Mouse (Mus musculus) spleen, adult 18-20 months (tissue): ENCODE data around the gene Slc26a6.

ENCODE experiments used
- DNase-seq, 2 experiments: peaks; one replicate each; pipeline ENCODE4 v3.0.0; 2022; ENCODE audit warnings: mixed read lengths in 2 of 2

The Slc26a6 gene

GRCm38 (mm10) chr9:108847374-108847773 is 5.7 kb upstream of the Slc26a6 start:
- no peak for DNase-seq

- no peak for DNase-seq
Observed at GRCm38 (mm10) chr9:108848419-108848818, 4.7 kb upstream of the Slc26a6 start.

DNA sequence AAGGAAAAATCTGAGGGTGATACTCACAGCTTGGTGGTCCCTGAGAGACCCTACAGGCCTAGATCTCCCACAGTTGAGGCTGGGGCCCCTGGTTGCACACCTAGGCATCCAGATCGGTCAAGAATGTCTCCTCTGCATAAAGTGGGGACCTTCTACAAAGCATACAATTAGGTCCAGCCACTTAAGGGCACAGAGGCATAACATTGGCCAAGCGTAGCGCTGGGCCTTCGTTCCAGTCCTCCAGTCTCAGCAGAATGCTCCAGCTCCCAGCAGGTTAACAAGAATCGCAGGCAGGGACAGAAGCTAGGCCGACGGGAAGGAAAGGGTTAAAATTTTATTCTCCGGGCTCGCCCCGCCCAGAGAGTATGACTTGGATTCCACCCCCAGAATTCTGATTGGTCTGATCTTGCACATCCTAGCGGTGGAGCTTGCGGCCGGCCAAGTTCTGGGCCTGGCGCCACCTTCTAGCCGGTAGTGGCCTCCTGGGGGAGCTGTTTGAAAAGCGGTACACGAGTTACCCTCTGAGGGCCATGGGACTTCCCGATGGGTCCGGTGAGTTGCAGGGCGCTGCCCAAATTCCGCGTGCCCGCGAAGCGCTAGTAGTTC is 655 bp downstream of the Slc26a6 start:
- DNase-seq, result peak; percentile 84 to 86

DNA sequence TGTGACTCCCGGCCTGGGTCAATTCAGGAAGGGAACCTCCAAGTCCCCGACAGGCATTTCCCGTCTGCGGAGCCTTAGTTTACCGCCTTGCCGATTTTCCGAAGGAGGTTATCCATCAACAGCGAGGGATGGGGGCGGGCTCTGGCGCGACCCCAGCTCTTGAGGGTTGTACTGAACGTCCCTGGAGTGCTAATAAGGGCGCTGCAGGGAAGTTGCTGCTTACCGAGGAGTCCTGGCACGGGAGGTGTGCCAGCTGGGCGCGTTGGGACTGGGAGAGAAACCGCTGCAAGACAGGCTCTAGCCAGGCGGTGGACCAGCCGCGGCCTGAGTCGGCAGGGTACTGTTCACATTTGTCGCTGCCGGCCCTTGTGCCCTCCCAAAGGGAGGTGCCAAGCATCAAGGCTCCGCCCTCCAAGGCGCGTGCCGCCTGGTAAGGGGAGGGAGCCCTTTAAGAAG is 1.2 kb downstream of the Slc26a6 start:
- DNase-seq, result peak; percentile 75 to 83

DNA sequence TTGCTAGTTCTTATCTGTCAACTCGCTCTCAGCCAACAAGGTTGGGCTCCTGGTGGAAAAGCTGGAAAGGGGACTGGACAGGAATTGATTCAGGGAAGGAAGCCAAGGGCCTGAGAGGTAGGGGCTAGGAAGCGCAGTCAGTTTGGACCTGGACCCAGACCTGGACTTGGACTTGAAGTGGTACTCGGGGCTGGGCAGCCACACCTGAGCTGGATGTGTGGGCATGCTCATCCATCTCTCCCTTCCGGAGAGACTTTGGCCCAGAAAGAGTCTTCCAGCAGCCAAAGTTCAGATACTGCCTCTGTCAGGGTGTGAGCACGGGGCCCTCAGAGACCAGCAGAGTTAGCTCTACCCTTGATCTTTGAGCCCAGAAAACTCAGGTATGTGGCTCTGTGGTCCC is 2.3 kb downstream of the Slc26a6 start:
- no peak for DNase-seq

- DNase-seq, result no peak
Observed at GRCm38 (mm10) chr9:108858792-108859527, 5.9 kb downstream of the Slc26a6 start.

DNA sequence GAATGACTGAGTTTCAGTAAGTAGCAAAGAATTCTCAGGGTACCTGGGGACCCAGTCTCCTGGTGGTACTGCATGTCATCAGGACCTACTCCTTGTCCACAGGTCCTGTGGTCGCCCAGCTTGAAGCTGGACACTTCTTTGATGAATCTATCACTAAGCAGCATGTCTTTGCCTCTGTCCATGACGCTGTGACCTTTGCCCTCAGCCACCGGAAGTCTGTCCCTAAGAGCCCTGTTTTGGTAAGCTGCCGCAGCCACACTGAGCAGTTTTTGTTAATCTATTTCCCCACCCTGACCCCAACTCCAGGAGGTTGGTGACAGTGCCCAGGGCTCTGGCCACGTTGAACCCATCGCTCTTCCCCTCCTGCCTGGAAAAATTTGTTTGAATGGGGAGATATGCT is 59.2 kb downstream of the Slc26a6 start:
- DNase-seq, result no peak

GRCm38 (mm10) chr9:108913161-108913560 is 60.1 kb downstream of the Slc26a6 start:
- DNase-seq, result no peak

DNA sequence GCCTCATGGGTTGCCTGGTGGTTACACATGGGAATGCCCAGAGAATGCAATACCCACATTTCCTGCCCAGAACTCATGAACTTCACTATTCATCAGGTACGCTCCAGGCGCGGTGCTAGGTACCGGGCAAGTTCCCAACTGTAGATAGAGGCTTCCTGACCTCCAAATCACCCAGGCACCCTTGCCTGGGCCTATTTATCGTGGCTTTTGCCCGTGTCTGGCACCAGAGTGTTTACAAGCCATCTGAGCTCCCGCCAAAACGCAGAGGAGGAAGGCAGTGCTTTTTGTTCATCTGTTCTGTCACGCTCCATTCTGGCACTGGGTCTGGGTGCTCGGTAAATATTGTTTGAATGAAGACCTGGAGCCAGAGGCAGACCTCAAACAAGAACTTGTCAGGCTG is 60.5 kb downstream of the Slc26a6 start:
- DNase-seq, result no peak

- no peak for DNase-seq
Observed at GRCm38 (mm10) chr9:108914491-108914890, 61.4 kb downstream of the Slc26a6 start, which contains the start of gene Tmem89. Tmem89 (plus strand) TSS chr9:108914619.

DNA sequence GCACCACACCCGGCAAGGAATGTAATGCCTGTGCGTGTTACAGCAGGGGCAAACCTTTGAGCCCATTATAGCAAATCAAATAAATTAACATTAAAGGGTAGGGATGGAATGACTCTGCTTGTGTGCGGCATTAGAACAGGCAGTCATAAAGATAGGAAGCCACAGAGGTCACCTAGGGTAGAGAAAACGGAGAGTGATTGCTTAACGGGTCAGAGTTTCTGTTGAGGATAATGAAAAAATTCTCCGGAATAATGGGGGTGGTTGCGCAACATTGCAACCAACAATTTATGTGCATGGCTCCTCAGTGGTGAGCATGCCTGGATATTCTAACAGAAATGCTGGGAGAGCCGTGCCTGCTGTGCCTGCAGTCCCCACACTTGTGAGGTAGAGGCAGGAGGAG is 72.8 kb downstream of the Slc26a6 start:
- no peak for DNase-seq

DNA sequence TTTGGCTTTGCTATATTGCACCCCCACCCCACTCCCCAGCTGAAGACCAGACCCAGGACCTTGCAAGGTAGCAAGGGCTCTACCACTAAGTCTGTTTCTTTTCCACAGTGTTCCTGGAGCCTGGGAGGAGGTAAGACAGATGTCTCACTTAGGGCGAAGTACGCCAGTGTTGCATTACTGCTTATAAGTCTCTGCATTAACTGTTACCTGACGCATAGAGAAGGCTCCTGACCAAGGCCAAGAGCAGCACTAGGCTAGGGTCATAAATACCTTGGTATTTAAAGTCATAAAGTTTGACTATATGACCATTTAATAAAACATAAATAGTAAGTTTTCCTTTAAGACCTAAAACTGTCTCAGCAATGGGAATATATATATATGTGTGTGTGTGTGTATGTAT is 75.3 kb downstream of the Slc26a6 start:
- no peak for DNase-seq

DNA sequence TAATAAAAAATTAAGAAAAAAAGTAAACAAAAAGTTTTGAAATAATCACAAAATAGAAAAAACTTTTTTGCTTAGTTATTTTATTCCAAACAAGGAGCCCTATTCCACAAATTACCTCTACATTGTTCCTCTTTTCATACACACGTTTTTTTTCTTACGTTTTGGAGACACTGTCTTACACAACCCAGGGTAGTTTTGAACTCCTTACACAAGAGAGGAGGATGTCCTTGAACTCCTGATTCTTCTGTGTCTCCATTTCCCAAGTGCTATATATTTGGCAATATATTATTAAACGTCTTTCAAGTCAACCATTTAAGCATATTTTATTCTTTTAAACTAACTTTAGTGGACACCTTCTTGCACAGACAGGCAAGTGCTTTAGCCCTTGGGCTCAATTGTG is 82.9 kb downstream of the Slc26a6 start:
- no peak for DNase-seq

- DNase-seq, result peak; percentile 90 to 94
Observed at GRCm38 (mm10) chr9:108936418-108937364, 83.6 kb downstream of the Slc26a6 start, which contains the start of gene Uqcrc1. Uqcrc1 (plus strand) TSS chr9:108936633.

DNA sequence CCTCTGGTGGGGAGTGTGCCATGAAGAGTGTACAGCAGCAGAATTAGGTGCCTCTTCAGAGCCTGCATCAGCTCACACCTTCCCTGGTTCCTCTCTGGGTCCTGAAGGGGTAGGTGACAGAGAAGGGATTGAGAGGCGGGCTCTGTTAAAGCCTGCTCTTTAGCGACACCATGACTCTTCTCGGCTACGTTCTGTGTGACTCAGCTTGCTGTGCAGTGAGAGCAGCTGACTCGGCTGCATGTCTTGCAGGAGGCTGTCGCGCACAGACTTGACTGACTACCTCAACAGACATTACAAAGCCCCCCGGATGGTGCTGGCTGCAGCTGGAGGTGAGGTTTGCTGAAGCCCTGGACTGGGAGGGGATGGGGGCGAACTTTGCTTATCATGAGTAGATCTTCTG is 92.0 kb downstream of the Slc26a6 start:
- no peak for DNase-seq

- no peak for DNase-seq
Observed at GRCm38 (mm10) chr9:108945608-108946007, 92.5 kb downstream of the Slc26a6 start.

DNA sequence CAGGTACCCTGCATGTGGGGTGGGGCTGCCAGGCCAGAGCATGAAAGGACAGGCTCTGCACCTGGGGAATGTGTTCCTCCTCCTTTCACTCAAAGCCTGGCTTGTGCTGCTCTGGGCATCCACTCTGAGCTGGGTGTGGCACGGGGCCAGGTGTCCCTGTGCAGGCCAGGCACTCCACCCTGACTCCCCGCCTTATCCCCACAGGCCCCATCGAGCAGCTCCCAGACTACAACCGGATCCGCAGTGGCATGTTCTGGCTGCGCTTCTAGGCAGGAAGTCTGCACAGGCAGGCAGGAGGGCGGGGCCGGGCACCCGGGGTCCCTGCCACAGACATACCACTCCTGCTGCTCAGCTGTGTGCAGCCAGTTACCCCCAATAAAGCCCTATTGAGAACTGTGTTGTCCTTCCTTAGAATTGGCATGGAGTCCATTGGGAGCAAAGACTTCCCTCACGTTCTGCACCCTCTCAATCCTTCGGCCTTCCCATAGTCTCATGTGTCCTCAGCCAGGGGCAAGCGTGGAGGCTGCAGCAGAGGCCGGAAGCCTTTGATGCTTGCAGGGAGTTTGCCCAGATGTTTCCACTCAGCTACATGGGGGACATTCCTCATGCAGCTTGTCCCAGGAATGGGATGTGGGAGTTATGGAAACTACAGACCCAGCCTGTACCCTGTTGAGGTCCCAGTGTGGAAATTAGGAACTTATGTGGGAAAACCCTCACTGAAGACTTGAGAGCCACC is 96.3 kb downstream of the Slc26a6 start:
- peak in 1 of 2 experiments; percentile 18 for DNase-seq

DNA sequence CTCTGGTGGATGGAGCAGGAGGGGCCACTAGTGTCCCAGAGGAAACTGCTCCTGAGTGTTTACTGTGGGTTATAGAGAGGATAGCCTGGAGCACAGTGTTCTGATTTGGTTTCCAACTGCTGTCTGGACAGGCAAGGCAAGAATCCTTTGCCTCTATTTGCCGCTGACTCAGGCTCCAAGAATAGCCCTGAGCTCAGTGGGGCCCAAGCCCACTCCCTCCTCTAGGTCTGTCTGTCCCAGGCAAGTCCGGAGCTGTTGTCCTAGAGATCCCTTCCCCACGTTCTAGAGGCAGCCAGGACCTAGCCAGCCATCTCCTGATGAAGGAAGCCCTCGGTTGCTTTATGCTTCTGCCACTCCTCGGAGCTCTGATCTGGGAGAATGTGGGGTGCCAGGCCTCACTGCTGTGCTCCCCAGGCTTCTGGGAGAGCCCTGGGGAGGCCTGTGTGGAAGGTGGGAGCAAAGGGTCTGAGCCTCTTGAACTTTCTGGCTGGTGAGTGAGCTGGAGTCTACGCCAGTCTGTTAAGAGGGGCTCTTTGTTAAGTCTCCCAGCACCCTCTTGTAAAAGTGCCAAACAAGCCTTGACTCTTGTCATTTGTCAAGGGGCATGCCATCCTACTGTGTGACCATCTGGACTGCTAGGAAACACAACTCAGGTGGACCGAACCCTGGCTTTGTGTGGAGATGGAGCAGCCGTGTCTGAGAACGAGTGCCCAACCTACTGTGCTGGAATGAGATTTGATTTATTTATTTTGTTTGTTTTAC is 97.1 kb downstream of the Slc26a6 start:
- DNase-seq, result no peak

DNA sequence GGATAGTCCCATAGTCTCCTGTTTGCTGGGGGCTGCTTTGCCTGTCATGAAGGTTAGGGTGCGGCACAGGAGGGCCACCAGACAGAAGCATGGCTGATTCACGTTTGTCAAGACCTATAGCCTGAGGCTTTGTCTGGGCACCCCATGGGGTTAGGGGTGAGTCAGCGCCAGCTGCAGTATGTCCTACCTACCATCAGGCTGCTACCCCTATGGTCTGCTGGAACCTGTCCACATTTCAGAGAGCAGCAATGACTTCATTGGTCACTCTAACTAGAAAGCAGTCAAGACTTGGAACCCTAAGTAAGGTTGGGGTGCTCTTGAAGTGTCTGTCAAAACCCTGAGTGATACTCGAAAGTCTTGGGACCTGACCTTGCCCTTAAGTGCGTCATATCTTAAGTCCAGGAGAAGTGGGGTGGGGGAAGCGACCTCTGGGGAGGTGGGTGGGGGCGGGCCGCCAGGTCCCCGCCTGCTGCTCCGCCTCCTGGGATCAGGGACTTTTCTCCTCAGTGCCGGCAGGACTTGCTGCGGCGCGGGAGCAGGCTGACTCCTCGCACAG is 100.1 kb downstream of the Slc26a6 start, which contains the start of gene Col7a1:
Col7a1 (plus strand) TSS at position 506 of the 556 bp plus-strand sequence.
- no peak for DNase-seq

DNA sequence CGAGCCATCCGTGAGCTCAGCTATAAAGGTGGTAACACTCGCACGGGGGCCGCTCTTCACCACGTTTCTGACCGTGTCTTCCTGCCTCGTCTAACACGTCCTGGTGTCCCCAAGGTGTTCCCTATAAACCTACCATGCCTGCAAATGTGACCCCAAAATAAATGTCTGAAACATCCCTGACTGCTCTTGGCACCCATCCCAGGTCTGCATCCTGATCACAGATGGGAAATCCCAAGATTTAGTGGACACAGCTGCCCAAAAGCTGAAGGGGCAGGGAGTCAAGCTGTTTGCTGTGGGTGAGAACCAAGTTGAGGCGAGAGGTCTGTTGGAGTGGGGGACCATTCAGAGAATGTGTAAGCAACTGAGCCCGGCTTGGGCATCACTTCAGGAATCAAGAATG is 102.2 kb downstream of the Slc26a6 start:
- no peak for DNase-seq

GRCm38 (mm10) chr9:108955846-108956245 is 102.8 kb downstream of the Slc26a6 start:
- no peak for DNase-seq
